Mouse (Mus musculus) cerebellum, adult 18-20 months (tissue): ENCODE measurements around the gene Ltbp1.

ENCODE experiments used
- DNase-seq, 2 experiments: peaks; one replicate each; pipeline ENCODE4 v3.0.0; 2021

Ltbp1 gene

DNA sequence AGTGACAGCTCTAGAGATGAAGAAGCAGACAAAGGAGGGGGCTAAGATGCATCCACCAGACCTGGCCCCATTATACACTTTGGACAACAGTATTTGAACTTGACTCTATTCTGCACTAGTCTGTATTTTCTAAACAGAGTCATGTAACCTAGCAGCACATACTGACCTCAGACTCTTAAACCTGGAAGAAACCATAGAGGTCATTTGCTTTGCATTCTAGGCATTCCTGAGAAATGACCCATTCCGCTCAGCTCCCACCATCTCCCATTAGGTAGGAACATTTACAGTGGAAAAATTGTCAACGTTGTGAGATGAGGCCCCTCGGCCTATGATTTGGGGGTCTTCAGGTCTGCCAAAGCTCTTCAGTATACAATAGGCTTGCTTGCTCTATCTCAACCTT lies 238.8 kb downstream of the Ltbp1 start:
- DNase-seq, result no peak

DNA sequence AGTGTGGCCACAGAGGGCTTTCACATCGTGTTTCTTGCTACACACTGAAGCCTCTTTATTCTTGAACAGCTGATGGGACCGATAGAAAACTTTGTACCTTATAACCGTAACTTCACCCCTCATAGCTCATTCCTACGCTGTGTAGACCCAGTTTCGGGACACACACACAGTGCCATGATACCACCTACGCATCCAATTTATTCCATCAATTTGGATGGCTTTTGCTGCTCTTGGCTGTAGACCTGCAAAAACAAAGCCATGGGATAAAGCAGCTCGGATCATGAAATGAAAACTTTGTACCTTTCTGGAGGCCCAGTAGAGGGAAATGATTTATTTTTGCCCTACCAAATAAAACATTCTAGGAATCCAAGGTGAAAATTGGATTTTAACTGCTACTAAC lies 239.7 kb downstream of the Ltbp1 start:
- no peak for DNase-seq

DNA sequence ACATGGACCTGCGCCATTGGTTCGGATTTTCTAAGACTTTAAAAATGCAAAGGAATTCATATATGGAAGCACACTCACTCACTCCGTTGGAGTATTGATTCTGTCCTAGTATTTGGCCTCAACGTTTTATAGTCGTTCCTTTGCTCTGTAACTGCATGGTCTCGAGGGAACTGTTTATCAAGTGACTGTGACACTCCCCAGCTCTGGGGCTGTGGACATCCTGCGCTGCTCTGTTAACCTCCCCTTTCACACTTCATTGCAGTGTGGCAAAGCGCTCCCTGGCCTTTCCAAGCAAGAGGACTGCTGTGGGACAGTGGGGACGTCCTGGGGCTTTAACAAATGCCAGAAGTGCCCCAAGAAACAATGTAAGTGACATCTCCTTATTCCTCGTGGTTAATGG lies 243.3 kb downstream of the Ltbp1 start:
- DNase-seq, result no peak

DNA sequence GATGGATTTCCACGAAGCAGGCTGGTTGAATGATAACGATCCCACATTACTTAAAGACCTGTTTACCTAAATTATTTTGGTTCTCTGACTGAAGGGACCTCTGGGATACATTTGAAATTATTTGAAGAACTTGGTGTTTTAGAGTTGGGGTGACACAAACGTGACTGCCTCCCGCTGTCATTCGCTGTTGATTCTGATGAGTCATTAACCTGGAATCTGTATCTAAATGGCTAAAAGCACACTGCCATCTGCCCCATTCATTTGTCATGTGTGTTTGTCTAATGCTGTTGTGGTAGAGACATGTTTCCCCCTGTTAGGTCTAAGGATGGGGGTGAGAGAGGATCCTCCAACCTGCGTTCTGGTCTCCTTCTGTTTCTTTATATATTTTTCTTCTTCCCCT lies 245.2 kb downstream of the Ltbp1 start:
- DNase-seq, result no peak

DNA sequence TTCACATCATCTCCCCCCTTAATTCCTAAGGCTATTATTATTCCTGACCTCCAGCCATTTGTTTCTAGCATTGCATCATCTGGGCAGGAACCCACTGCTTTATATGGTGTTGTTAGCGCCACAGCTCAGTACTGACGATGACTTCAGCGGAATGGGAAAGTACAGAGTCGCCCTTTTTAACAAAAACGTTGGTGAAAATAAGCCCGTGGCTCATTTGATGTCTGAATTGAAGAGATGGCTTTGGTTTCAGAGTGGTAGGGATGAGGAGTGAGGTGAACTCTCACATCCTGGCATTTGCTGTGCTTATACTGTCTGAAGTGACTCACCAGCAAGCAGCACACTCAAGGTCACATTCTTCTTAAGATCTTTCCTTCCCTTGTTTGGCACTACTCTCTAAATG lies 245.7 kb downstream of the Ltbp1 start:
- no peak for DNase-seq

DNA sequence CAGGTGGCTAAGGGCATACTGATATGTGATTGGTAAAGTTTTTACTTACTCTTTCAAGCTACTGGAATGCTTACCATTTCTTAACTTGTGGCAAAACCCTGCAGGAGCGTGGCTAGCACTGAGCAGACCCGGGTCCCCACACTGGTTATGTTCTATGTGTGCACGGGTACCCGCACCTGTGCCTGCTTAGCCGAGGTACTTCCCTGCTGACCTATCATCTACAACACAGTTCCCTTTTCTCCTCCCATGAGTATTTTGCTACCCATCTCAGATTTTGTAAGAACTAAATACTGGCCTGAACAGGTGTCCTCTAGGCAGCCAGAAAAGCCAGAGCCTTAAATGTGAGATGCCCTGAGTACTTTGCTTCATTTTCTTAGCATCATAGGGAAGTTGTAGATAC lies 247.2 kb downstream of the Ltbp1 start:
- DNase-seq, result no peak

DNA sequence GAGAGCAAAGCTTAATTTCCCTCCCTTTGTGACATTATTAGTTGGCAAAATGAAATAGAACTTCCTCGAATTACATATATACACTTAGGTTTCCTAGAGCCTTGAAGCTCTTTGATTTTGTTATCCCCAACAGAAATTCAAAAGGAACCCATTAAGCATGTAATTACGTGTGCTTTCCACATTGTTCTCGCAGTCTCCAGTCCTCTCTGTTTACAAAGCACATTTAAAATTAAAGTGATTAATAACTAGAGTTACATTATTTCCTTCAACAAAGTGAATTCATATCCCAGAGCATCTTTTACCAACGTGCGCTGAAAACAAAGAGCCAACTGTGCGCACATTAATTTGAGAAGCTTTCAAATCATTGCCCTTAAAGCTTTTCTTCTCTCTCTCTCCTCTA lies 249.5 kb downstream of the Ltbp1 start:
- no peak for DNase-seq

DNA sequence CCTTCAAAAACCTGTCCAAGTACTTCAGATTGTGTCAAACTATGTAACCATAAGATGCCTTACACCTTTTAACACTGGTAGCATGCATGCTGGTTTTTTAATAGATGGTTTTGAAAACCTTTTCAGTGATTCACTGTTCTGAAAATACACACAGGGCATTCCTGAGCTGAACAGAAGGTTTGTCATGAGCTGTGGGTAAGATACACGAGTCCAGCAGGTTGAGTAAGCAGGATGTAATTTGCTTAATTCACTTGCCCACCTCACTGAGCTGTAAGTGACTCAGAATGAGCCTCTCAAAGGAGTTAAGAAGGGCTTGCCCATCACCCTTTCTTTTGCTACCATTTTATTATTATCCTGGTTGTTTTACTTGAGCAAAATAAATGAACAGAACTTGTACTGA lies 250.6 kb downstream of the Ltbp1 start:
- no peak for DNase-seq

DNA sequence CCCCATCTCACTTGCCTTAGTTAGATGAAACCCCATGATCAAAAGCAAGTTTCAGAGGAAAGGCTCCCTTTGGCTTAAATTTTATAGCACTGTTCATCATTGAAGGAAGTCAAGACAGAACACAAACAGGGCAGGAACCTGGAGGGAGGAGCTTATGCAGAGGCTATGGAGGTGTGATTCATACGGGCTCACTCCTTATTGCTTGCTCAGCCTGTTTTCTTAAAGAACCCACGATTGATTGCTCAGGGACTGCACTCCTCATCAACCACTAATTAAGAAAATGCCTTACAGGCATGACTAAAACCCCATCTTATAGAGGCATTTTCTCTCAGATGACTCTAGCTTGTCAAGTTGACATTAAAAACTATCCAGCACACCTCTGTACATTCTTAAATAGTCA lies 253.1 kb downstream of the Ltbp1 start:
- DNase-seq, result no peak

DNA sequence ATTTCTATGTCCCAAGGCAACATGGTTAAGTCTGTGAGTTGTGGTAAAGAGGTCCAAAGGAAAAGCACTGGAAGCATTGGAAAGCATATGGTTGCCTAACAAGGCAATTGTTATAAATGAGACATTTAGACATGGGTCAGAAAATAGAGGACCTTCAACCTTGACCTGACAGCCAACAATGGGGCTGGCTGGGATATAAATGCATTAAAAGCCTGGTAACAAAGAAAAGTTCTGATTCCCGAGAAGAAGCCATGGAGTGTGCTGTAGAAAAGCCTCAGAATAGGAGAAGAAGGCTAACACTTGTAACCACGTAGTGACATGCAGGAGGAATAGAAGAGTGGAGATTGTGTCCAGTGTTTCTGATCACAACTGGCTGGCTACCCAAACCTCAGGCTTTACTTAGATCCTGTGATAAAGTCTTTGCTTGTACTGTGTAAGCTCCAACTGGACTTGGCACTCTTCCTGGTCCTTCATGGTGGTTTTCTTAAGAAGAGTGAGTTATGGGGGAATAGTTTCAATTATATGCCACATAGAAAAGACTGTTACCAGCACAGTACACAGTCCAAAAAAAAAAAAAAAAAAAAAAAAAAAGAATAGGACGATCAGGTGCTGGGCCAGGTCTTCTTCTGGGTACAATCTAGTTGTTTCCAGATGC lies 258.1 kb downstream of the Ltbp1 start:
- no peak for DNase-seq

DNA sequence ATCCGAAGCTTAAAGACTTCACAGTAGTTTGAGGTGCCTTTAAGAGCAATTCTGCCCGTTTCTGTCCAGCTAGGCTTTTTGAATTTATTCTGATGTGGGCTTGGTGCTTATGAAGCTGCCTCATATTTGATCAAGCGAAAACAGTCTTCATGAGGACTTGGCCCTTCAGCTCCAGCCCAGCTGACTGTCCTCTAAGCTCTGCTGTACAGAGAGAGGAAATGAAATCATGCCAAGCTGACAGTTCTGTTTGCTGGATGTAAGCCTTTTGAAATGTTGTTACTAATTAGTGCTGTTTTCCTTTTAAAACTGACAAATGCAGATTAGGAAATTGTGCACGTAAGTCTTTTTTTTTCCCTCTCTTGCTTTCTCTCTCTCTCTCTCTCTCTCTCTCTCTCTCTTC lies 263.1 kb downstream of the Ltbp1 start:
- no peak for DNase-seq

DNA sequence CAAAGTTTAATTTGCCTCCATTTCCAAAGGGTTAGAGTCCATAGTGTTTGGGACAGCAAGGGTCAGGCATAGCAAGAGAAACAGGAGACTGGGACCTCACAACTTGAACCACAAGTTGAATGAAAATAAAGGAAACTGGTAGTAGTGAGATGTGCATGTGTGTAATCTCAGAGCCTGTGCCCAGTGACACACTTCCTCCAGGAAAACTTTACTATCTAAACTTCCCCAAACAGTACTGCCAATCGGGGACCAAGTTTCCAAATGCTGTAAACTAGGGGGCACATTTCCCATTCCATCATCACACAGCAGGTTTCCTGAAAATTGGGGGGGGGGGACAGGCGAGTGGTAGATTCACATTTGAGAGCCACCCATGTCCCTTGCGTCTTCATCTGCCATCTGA lies 267.1 kb downstream of the Ltbp1 start:
- no peak for DNase-seq

DNA sequence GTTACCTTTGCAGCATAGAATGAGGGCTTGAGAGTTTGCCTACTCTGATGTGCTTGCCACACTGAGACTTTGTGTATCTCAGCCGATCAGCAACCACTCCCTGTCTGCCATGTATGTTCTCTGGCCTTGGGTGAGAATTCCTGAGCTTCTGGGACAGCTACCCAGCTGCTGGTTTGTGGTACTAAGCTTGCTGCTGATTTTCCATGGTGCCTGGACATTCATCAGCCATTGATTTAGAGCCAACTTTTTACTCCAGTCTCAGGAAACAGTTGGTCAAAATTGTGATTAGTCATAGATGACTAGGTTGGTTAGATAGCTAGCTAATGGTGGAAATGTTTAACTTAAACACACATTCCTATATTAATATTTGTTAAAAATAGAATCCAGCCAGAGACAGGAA lies 267.9 kb downstream of the Ltbp1 start:
- no peak for DNase-seq

DNA sequence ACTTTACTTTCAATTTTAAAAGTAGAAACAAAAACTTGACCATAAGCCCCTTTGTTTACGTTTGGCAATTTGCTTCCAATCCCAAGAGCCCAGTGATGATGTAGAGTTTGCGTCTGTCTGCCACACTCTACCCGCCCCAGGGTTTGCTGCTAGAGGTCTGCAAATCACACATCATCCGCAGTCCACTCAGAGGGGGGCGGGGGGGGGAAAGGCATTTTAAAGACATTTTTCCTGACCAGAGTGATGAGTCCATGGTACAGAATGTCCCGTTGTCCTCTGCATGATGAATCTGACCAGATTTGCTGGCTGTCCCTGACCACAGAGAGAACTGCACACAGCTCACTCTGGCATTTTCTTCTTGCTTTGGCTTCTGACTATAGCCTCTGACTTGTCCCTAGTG lies 269.9 kb downstream of the Ltbp1 start:
- DNase-seq, result no peak

DNA sequence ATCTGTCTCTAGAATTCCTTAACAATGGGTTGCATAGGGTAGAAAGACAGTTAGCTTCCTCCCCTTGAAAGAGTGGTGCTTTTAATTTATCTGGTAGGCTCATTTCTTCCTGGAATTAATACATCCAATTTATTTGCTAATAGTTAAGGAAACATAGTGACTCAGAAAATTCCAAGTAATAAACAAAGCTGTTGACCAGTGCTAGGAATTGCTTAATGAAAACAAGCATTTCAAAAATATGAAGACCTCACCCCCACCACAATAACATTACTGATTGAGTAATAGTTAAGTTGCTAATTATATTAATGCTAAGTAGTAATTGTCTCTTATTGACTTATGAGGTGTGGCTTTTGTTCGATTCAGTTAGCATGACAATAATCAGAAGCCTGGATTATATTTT lies 272.7 kb downstream of the Ltbp1 start:
- DNase-seq, result no peak

DNA sequence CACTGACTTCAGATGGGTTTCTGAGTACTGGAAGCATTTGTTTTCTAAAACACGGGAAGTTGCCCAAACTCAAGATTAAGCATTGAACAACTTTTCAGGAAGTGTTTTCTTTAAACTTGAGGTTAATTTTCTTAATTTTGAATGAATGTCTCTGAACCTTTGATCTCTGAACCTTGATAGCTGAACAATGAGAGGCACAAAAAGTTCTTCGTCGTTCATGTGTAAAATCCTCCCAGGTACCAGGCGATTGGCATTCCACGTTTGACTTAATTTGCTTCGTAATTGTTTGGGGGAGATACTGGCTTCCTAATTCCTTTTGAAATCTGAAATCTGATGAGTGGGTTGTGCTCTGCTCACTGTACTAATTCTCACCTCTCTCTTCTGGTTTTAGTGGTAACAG lies 273.2 kb downstream of the Ltbp1 start:
- DNase-seq, result no peak

DNA sequence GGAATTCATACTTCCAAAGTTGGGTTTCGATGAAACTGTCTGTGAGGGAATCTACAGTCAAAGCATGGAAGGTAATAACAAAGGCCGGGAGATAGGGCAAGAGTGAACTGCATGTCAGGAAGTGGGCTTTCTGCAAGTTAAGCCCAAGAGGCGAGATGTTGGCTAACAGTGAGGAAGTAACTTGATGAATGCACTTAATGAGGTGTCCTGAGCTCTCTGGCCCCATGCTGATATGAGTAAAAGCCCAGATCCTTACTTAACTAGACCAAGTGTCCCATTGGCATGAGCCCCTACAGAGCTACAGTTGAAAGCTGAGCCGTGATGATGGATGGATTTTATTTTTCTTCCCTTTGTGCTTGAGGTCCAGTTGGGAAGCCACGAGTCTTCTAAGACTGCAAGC lies 276.0 kb downstream of the Ltbp1 start:
- no peak for DNase-seq

DNA sequence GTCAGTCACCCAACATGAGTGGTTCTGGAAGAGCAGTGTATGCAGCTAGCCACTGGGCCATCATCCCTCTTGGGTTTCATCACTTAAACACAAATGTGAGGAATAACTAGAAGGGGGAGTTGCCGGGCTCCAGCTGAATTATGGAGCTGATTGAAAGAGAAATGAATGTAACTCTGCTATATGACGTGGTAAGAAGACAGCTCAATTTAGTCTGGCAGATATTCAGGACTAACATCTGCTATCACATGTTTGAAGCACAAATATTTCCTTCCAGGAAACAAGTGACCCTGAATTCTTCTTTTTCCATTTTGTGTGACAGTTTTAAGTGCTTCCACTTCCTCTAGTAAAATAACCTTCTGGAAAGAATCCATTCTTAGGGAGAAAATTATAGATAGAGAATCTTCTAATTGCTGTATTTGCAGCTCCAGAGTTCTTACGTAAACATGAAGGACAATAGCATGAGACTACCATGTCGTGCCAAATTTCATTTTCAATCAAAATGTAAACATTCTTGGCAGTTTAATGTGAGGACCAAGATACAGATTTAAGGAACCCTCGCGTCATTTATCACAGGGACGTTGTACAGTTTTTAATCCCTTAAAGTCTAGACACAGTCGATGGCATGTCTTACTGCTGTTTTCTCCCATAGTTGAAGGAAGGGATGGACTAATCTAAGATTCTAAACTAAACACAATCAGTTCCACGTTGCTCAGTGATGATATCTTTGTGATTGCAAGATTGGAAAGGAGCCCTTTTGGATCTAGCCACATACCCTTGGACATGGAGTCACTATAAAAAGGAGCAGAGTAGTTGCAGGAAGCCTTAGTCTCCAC lies 279.7 kb downstream of the Ltbp1 start:
- DNase-seq, result no peak

DNA sequence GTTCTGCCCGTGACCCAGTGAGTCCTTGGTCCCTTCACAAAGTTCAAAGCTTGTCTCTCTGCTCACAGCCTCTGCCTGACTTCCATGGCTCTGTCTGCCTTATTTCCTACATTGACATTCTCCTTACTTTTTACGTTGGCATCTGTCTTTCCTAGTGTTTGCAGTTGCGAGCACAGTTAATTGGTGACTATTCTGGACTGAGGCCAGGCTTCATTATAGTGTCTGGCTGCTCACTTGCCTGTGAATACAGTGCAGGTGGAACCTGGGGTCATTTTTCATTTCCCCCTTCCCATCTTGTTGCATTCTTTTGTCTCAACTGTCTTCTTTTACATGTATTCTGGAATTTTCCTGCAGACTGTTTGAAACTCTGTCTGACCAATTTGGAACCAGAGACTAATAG lies 287.6 kb downstream of the Ltbp1 start:
- no peak for DNase-seq

DNA sequence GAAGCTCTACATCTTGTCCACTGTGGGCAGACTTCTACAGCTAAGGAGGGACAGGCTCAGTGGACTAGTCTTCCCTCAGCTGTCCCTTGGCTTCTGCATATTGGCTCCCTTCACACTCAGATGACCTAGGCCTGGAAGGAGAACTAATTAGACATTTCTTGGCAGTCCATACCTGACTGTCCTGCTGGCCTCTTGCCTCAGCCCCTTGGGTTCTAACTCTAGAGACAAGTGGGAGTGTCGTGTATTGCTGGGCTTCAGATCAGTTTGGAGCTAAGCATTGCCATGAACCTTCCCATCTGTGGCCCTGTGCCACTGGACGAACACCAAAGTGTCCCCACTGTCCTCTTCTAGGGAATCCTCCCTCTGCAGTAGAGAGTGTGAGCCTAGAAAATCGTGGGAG lies 288.4 kb downstream of the Ltbp1 start:
- no peak for DNase-seq

DNA sequence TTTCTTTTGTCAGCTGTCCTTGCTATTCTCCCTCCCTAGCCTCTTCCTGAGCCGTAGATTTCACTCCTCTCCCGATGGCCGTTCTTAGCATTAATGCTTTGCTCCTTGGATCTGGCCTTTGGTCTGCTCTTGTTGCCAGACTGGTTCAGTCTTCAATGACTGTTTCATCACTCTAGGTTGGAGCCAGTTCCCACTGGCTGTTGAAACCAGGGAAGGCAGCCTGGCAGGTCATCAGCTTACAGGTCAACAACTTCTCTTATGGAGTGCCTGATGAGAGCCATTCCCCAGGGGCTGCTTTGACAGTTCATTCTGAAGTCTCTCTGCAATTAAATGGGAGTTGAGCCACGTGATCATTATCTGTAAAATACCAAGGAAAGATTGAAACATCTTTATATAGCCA lies 295.5 kb downstream of the Ltbp1 start:
- no peak for DNase-seq

DNA sequence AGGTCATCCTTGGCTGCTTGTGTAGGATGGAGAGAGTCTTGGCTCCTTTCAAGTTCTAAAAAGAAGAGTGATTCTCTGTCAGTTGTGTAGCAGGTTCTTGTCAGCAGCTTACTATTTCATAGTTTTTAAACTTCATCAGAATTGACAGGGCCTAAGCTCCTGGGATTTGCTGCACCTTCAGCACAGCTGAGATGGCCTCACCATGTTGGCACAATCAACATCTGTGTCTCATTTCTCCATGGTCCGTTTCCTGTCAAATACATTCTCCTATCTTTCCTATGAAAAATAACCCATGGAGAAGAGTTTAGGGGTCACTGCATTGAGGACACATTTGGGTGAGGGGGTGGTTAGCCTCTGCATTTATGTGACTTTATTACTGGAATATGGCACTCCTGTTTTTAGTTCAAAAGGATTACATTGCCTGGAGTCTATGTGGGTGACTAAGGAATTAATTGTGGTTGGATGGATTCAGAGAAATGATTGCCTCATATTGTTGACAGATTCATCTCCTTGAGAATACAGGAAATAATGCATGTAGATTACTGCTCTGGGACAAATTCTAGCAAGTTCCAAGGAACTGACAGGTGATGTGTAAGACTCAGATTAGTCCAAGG lies 299.5 kb downstream of the Ltbp1 start:
- DNase-seq, result no peak

DNA sequence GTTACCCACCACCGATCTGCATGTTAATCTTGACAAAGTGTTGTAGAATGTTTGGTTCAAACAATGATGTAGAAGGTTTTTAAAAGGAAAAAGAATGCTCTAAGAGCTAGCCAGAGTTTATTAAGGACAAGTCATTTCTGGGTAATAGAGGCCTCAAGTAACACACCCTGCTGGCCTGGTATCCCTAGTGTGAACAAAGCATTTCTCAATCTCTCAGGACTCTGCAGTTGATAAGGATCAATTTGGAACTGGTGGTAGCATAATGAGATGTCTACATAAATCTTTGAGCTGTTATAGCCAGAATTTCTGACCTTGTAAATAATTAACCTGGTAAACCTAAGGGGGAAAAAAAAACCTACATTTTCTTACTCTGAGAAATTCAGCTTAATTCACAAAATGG lies 300.3 kb downstream of the Ltbp1 start:
- no peak for DNase-seq
